Mouse (Mus musculus) liver, adult 2 months (tissue): ENCODE data around the gene 1700028J19Rik. TPM values are rescaled to one million over a fixed set of nuclear protein-coding genes. Genes with fewer than 3 reads are reported as not detected.

Experiments used
- DNase-seq: peaks from one replicate; pipeline ENCODE4 v3.0.0-alpha.2; 2011; ENCODE audit warnings: low read depth, low spot score; ENCODE audit errors: extremely low read depth
- H3K27ac ChIP-seq: fragments of 200-500 bp; replicated peaks from 2 replicates; pipeline ENCODE4 v1.5.1; 2012; ENCODE audit warnings: low read depth, mild to moderate bottlenecking, control low read depth, inconsistent platforms, low read length; ENCODE audit not compliant: insufficient read depth
- H3K27me3 ChIP-seq: fragments of 200-500 bp; 2 replicates; pipeline ENCODE4 v1.6.1; 2012; ENCODE audit warnings: mild to moderate bottlenecking, moderate library complexity, low read length, inconsistent platforms; ENCODE audit not compliant: control insufficient read depth, insufficient read depth
- H3K36me3 ChIP-seq: fragments of 200-500 bp; 2 replicates; pipeline ENCODE4 v1.6.1; 2012; ENCODE audit warnings: low read length, inconsistent platforms; ENCODE audit not compliant: control insufficient read depth, insufficient read depth
- H3K4me1 ChIP-seq: fragments of 200-500 bp; 2 replicates; pipeline ENCODE4 v1.6.1; 2011; ENCODE audit warnings: low read length; ENCODE audit not compliant: control insufficient read depth, insufficient read depth
- H3K4me3 ChIP-seq: fragments of 200-500 bp; 2 replicates; pipeline ENCODE4 v1.5.1; 2011; ENCODE audit warnings: low read depth, mild to moderate bottlenecking, control low read depth, low read length, moderate library complexity; ENCODE audit not compliant: insufficient read depth
- H3K79me2 ChIP-seq: fragments of 200-500 bp; 2 replicates; pipeline ENCODE4 v1.6.1; 2012; ENCODE audit warnings: inconsistent platforms, mild to moderate bottlenecking, low read length, moderate library complexity; ENCODE audit not compliant: control insufficient read depth, insufficient read depth
- H3K9ac ChIP-seq: fragments of 200-500 bp; 2 replicates; pipeline ENCODE4 v1.6.1; 2012; ENCODE audit warnings: low read depth, mild to moderate bottlenecking, control low read depth, inconsistent platforms, low read length
- CTCF ChIP-seq: fragments of 200-500 bp; IDR thresholded peaks from 2 replicates; pipeline ENCODE4 v1.5.1; 2011; ENCODE audit warnings: low read depth, low read length, control low read depth
- POLR2A ChIP-seq: fragments of 200-500 bp; IDR thresholded peaks from 2 replicates; pipeline ENCODE4 v1.6.1; 2011; ENCODE audit warnings: low read length, control low read depth; ENCODE audit not compliant: insufficient read depth; ENCODE audit errors: extremely low read depth
- WGBS: fragments of 180-500 bp; shearing (Covaris S2); methylation state at CpG from one replicate; pipeline ENCODE4 v1.1.7; 2018; 5-methylcytosine and 5-hydroxymethylcytosine counted together
- polyA plus RNA-seq: library from polyadenylated mRNA; depleted of rRNA; stranded (reverse); fragments of >200 nt; gene quantifications from 2 replicates; pipeline ENCODE4 v1.2.3, GENCODE M21; 2012; rRNA removed
- total RNA-seq: library from RNA; depleted of rRNA; stranded (reverse); fragments of >200 nt; gene quantifications from 2 replicates; pipeline ENCODE4 v1.2.3, GENCODE M21; 2014; rRNA removed

1700028J19Rik gene
- 0.18 and 0.20 TPM in 2 replicates for total RNA-seq
- polyA plus RNA-seq, result 0.77 and 1.4 TPM in 2 replicates

DNA sequence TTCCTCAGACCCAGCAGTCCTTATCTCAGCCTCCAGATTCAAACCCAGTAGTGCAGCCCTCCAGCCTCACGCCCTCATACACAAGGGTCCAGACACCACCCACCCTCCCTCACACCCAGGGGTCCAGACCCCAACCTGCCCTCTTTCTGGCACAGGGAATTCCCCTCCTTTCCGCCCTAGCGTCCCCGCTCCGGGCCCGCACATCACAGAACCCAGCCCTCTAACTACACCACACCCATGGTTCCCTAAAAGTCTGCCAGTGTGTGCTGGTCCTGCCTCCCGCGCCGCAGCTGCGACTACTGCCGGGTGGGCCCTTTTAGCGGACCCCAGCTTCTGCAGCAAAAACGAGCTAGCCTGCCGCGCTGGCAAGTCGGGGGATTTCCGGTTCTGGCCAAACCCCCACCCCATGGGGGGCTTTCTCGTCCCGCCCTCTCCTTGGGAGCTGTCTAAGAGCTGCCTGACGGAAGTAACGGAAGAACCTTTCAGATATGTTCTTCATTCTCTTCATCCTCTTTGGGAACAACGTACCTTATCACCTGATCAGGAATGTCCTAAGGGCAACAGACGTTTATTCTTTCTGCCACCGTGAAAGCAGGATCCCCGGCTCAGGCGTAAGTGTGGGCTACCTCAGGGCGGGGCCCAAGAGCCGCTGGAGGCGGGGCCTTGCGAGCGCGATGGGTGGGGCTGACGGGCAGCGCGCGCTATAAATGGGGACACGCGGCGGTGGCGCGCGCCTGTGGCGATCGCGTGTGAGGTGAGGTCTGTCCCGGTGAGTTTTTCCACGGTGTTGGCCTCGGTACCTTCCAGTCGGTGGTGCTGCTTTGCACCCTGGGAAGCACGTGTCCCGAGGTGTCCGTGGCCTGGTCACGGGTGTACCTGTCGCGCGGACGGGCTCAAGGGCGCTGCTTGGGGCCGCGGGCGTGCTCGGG is at the start of gene 1700028J19Rik, which contains the start of gene 2410002F23Rik:
Gene 1700028J19Rik (minus strand): TSS at position 641 of the 929 bp plus-strand sequence.
Gene 2410002F23Rik (plus strand): TSS at position 668 of the 929 bp plus-strand sequence.
- WGBS, result under 1% methylated on average over 62 of the region's 62 CpGs
- peak; percentile 71 for DNase-seq
- peaks cover 5% of the 10 kb centered on the region for H3K4me1 ChIP-seq
- no peaks in the 10 kb centered on the region for H3K27me3 ChIP-seq
- peak within 1 kb of the TSS; percentile 76 for H3K9ac ChIP-seq
- TF ChIP-seq POLR2A (peak; percentile 98), CTCF (no peak)
- no peaks in the 10 kb centered on the region for H3K79me2 ChIP-seq
- peaks cover 6% of the 10 kb centered on the region for H3K36me3 ChIP-seq
- peak within 1 kb of the TSS; percentile 98 for H3K4me3 ChIP-seq
- peak within 1 kb of the TSS; percentile 86 for H3K27ac ChIP-seq

DNA sequence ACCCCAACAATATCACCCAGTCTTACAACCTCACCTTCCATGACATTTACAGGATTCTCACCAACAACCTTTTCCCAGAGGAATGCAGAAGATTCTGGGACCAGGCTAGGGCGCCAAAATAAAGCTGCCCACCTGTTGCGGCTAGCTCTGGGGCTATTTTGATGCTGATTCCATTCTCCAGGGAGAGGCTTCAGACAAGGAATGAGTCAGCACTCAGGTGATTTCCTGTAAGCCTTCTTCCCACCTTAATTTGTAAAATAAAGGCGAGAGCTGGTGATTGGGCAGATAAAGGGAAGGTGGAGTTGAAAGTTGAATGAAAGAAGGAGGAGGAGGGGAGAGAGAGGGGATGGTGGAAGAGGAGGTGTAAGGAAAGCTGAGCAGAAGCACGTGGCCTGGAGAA is 44.9 kb upstream of the 1700028J19Rik start:
- H3K4me3 ChIP-seq, result no peak overlapping the region
- no peak for DNase-seq
- H3K27me3 ChIP-seq, result no peaks in the 10 kb centered on the region
- no peaks in the 10 kb centered on the region for H3K36me3 ChIP-seq
- no peak overlapping the region for H3K9ac ChIP-seq
- no peak for TF ChIP-seq POLR2A
- TF ChIP-seq CTCF, result no peak
- H3K4me1 ChIP-seq, result no peaks in the 10 kb centered on the region
- no peaks in the 10 kb centered on the region for H3K79me2 ChIP-seq
- no peak overlapping the region for H3K27ac ChIP-seq
- 60% methylated on average over 4 of the region's 4 CpGs for WGBS

DNA sequence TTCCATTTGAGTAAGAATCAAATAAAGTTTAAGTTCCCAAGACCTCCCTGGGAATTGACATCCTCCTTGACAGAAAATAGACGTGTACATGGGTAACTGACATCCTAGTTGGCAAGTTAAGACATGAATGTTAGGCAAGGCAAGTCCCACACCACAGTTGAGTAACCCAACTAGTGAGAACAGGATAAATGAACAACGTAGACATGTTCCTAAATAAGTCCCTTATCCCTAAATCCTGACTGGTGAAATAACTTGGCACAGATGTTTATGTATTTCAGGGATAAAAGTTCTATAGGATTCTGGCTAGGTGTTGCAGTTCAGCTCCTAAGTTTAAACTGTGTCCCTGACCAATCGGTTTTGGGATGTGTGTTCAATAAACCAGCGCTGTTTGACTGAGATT is 44.5 kb upstream of the 1700028J19Rik start:
- no peaks in the 10 kb centered on the region for H3K27me3 ChIP-seq
- H3K4me1 ChIP-seq, result no peaks in the 10 kb centered on the region
- no peak overlapping the region for H3K4me3 ChIP-seq
- no peak for DNase-seq
- H3K36me3 ChIP-seq, result no peaks in the 10 kb centered on the region
- 73% methylated on average over 4 of the region's 4 CpGs for WGBS
- H3K27ac ChIP-seq, result no peak overlapping the region
- no peaks in the 10 kb centered on the region for H3K79me2 ChIP-seq
- no peak for TF ChIP-seq CTCF
- no peak for TF ChIP-seq POLR2A
- no peak overlapping the region for H3K9ac ChIP-seq

DNA sequence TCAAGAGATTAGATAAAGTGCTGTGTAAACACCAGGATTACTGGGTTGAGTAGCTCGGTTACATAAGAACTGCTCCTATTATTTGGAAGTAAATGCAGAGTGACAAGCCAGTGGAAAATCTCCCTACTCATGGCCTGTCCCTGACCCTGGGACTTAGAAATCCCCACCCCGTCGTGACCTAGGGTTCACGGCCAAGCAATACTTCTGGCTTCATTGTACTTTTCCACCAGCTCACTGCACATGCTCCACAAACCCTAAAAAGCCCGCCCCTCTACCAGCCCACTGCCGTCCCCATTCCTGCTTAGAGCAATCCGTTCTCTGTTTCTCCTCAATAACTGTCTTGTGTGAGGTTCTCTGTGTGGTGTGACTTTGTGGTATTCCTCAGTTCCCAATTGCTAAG is 41.3 kb upstream of the 1700028J19Rik start:
- TF ChIP-seq POLR2A (no peak), CTCF (no peak)
- Histone ChIP-seq H3K4me3 (no peak overlapping the region), H3K36me3 (no peaks in the 10 kb centered on the region), H3K9ac (no peak overlapping the region), H3K27me3 (no peaks in the 10 kb centered on the region), H3K4me1 (no peaks in the 10 kb centered on the region), H3K79me2 (no peaks in the 10 kb centered on the region), H3K27ac (no peak overlapping the region)
- 39% methylated on average over 7 of the region's 7 CpGs for WGBS
- peak; percentile 8 for DNase-seq

DNA sequence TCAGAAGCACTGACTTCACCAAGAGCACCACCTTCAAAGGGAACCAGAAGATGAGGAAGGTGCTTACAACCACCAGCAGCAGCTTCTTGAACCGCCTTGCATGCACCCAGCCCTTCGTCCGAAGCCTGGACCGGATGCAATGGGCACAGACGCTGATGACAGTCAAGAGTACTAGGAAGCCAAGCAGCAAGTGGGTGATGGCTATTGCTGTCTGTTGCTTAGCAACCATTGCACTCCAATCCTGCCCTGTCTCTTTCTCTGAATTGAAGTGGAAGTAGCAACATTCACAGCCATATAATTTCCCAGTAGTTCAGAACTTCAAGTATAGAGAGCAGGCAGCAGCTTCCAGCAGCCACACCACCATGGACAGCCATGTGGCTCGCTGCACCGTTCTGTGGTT is 35.1 kb upstream of the 1700028J19Rik start:
- Histone ChIP-seq H3K27me3 (no peaks in the 10 kb centered on the region), H3K27ac (no peak overlapping the region), H3K4me1 (no peaks in the 10 kb centered on the region), H3K79me2 (no peaks in the 10 kb centered on the region), H3K36me3 (no peaks in the 10 kb centered on the region), H3K9ac (no peak overlapping the region), H3K4me3 (no peak overlapping the region)
- TF ChIP-seq CTCF, result no peak
- TF ChIP-seq POLR2A, result no peak
- WGBS, result 82% methylated on average over 7 of the region's 7 CpGs
- DNase-seq, result no peak

DNA sequence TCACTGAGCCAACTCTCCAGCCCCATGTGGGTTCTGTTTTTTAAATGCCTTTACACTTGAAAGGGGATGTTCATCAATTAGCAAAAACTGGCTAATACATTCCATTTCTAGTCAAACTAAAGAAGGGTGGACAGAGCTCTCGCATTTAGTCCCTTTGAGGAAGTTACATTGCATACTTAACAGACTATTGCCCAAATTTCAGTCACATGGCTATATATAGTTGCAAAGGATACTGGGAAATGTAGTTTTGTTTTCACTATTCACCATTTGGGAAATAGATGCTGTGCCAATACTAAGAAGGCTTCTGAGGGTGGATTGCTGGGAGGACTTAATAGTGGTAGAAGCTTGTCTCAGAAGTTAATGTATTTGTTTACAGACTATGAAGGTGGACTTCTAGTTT is 34.5 kb upstream of the 1700028J19Rik start:
- TF ChIP-seq POLR2A (no peak), CTCF (no peak)
- no peaks in the 10 kb centered on the region for H3K4me1 ChIP-seq
- H3K9ac ChIP-seq, result no peak overlapping the region
- no peaks in the 10 kb centered on the region for H3K79me2 ChIP-seq
- 54% methylated on average over 1 of the region's 1 CpGs for WGBS
- no peak for DNase-seq
- no peaks in the 10 kb centered on the region for H3K27me3 ChIP-seq
- H3K27ac ChIP-seq, result no peak overlapping the region
- no peak overlapping the region for H3K4me3 ChIP-seq
- H3K36me3 ChIP-seq, result no peaks in the 10 kb centered on the region
